Mouse (Mus musculus): ENCODE data around the gene Nceh1. TPM values are rescaled to one million over a fixed set of nuclear protein-coding genes. Genes with fewer than 3 reads are reported as not detected.

The Nceh1 gene
- polyA plus RNA-seq, 1 experiment from 2014 or later, result 11.4 TPM

DNA sequence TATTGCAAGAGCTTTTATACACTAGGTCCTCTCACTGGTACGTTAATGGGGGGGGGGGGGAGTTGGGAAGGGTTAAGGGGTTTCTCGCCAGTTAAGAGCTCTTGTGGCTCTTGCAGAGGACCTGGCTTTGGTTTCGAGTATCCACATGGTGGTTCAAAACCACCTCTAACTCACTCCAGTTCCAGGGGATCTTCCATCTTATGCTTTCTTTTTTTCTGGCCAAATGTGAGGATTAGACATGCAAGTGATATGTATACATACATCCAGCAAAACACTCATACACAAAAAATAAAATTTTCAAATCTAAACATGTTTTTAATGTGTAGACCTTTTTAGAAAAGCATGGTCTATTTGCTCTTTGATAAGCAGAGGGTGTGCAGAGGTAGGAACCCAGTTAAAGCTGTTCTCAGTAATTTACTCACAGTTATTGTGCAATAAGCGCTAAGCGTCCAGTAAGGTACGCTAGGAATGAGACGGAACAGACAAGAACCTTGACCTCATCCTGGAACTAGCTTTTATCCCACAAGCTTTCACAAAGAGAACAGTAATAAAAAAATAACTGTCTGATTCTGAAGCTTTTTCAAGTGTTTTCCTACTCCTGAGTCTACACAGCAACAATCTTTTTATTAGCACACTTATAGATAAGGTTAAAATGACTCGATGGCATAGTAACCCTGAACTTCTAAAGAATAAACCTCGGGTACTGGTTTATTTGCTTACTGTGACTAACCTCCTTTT, 26.7 kb upstream of the Nceh1 start:
- no peaks in the 10 kb centered on the region for H3K9me3 ChIP-seq (replicated peaks; ENCODE audit: control insufficient read depth, low read length)
- H3K4me3 ChIP-seq (ENCODE audit: low read depth, low read length), result no peak overlapping the region
- H3K27me3 ChIP-seq (ENCODE audit: control insufficient read depth, insufficient read depth, low read length), result no peaks in the 10 kb centered on the region
- no peak overlapping the region for H3K9ac ChIP-seq (ENCODE audit: low read depth, low read length)
- H3K27ac ChIP-seq (ENCODE audit: low read depth, low read length), result peak overlapping the region; percentile 85
- peaks cover 4% of the 10 kb centered on the region; the same call in 1 of the 2 replicates for H3K36me3 ChIP-seq (ENCODE audit: control insufficient read depth, insufficient read depth, low read length)
- no peak overlapping the region for H3K4me2 ChIP-seq
- peaks cover 20% of the 10 kb centered on the region for H3K4me1 ChIP-seq (ENCODE audit: control insufficient read depth, insufficient read depth, low read length)
- WGBS (ENCODE audit: insufficient replicate concordance), result 64% methylated on average over 9 of the region's 9 CpGs
- no peak for ATAC-seq (replicated peaks; ENCODE audit: insufficient number of reproducible peaks, low FRiP score, low TSS enrichment)

DNA sequence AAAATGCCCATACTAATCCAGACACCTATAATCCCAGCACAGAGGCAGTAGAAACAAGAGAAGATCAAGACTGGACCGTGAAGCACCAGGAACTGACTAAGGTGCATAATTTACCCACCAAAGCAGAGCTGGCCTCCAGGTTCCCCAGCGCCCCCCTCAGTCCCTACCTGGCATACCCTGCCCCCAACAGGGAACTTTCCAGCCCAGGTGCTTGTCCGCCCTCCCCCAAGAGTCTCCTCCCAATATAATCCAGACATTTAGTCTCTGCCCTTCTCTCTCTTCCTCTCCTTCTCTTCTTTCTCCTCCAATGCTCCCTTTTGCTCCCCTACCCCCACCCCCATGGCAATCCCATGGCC, 26.2 kb upstream of the Nceh1 start:
- no peaks in the 10 kb centered on the region for H3K9me3 ChIP-seq (replicated peaks; ENCODE audit: control insufficient read depth, low read length)
- no peaks in the 10 kb centered on the region; the same call in 1 of the 2 replicates for H3K36me3 ChIP-seq (ENCODE audit: control insufficient read depth, insufficient read depth, low read length)
- no peak overlapping the region for H3K9ac ChIP-seq (ENCODE audit: low read depth, low read length)
- 51% methylated on average over 3 of the region's 3 CpGs for WGBS (ENCODE audit: insufficient replicate concordance)
- no peak for ATAC-seq (replicated peaks; ENCODE audit: insufficient number of reproducible peaks, low FRiP score, low TSS enrichment)
- peaks cover 16% of the 10 kb centered on the region for H3K4me1 ChIP-seq (ENCODE audit: control insufficient read depth, insufficient read depth, low read length)
- H3K4me2 ChIP-seq, result no peak overlapping the region
- H3K27ac ChIP-seq (ENCODE audit: low read depth, low read length), result no peak overlapping the region
- no peaks in the 10 kb centered on the region for H3K27me3 ChIP-seq (ENCODE audit: control insufficient read depth, insufficient read depth, low read length)
- no peak overlapping the region for H3K4me3 ChIP-seq (ENCODE audit: low read depth, low read length)

DNA sequence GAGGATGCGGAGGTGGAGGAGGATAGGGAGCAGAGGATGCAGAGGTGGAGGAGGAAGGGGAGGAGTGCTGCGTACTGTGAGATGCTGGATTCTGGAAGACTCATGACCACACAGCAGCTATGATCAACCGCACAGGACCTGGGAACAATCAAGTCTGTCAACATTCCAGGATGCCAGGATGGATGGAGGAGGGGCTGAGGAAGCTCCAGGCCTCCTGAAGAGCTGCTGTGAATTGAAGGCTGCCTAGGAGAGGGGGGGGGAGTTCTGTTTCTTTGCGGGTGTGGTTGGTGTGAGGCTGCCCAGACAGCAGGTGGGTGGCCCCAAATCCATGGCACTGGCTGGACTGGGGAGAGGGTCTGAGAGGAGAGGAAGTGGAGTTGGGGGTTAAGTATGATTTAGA, 23.9 kb upstream of the Nceh1 start:
- Histone ChIP-seq H3K36me3 (ENCODE audit: control insufficient read depth, insufficient read depth, low read length) (no peaks in the 10 kb centered on the region), H3K27ac (ENCODE audit: low read depth, low read length) (no peak overlapping the region), H3K9me3 (replicated peaks; ENCODE audit: control insufficient read depth, low read length) (no peaks in the 10 kb centered on the region), H3K9ac (ENCODE audit: low read depth, low read length) (no peak overlapping the region), H3K27me3 (ENCODE audit: control insufficient read depth, insufficient read depth, low read length) (no peaks in the 10 kb centered on the region), H3K4me2 (no peak overlapping the region), H3K4me3 (ENCODE audit: low read depth, low read length) (no peak overlapping the region), H3K4me1 (ENCODE audit: control insufficient read depth, insufficient read depth, low read length) (peaks cover 6% of the 10 kb centered on the region)
- WGBS (ENCODE audit: insufficient replicate concordance), result 37% methylated on average over 4 of the region's 4 CpGs
- ATAC-seq (replicated peaks; ENCODE audit: insufficient number of reproducible peaks, low FRiP score, low TSS enrichment), result 0 out of 2 replicates have a peak, but pooled peaks have one; percentile 25

DNA sequence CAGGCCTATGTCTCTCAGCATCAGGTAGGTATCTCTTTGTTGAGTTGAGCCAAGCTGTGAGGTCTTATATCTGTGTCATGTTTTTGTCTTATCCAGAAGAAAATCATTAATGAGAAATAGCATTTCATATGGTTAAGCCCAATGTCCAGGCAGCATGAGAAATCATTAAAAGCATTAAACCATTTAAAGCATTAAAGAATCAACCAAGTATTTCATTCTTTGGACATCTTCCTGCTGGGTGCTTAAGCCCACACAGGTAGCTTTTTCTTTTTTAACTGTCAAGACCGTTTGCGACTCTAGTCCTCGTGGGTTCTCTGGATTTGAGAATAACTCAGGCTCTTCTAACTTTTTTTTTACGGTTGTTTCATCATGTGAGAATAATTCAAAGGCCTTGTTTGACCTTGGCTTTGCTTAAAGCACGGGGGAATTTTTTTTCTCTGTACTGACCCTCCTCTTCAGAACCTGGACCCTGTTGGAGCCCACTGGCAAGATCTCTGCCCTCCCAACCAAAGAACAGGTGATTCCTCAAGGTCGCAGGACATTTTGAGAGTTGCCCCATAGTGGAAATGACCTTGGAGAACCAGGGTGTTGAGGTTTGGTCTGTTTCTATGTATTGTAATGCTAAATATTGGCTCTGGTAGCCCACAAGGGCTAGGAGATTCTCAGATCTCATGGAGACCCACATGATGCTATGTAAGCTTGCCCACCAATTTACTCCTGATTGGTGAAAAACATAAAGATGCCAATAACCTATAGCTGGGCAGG, 20.9 kb upstream of the Nceh1 start:
- no peak overlapping the region for H3K9ac ChIP-seq (ENCODE audit: low read depth, low read length)
- no peak overlapping the region for H3K4me3 ChIP-seq (ENCODE audit: low read depth, low read length)
- no peak overlapping the region for H3K27ac ChIP-seq (ENCODE audit: low read depth, low read length)
- no peak overlapping the region for H3K4me2 ChIP-seq
- no peaks in the 10 kb centered on the region for H3K36me3 ChIP-seq (ENCODE audit: control insufficient read depth, insufficient read depth, low read length)
- H3K4me1 ChIP-seq (ENCODE audit: control insufficient read depth, insufficient read depth, low read length), result no peaks in the 10 kb centered on the region
- 88% methylated on average over 6 of the region's 6 CpGs for WGBS (ENCODE audit: insufficient replicate concordance)
- no peaks in the 10 kb centered on the region for H3K27me3 ChIP-seq (ENCODE audit: control insufficient read depth, insufficient read depth, low read length)
- H3K9me3 ChIP-seq (replicated peaks; ENCODE audit: control insufficient read depth, low read length), result no peaks in the 10 kb centered on the region
- ATAC-seq (replicated peaks; ENCODE audit: insufficient number of reproducible peaks, low FRiP score, low TSS enrichment), result no peak

DNA sequence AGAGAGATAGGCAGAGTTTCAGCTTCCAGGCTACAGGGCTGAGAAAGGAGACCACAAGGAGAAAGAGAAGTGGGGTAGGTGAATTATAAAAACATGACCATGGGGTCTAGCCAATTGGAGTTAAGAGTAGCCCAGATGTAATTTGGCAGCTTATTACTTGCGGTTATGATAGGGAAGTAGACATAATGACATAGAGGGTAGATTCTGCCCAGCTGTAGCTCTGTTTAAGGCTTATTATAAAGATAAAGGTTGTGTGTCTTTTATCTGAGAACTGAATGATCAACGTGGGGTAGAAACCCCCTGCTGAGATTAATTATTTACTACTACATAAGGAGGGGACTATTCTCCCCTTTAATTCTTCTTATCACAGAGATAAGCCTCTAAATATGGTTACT, 20.4 kb upstream of the Nceh1 start:
- no peak for ATAC-seq (replicated peaks; ENCODE audit: insufficient number of reproducible peaks, low FRiP score, low TSS enrichment)
- no peak overlapping the region for H3K4me2 ChIP-seq
- H3K36me3 ChIP-seq (ENCODE audit: control insufficient read depth, insufficient read depth, low read length), result no peaks in the 10 kb centered on the region
- no peaks in the 10 kb centered on the region for H3K27me3 ChIP-seq (ENCODE audit: control insufficient read depth, insufficient read depth, low read length)
- no peak overlapping the region for H3K27ac ChIP-seq (ENCODE audit: low read depth, low read length)
- no peaks in the 10 kb centered on the region for H3K9me3 ChIP-seq (replicated peaks; ENCODE audit: control insufficient read depth, low read length)
- H3K4me3 ChIP-seq (ENCODE audit: low read depth, low read length), result no peak overlapping the region
- 59% methylated on average over 2 of the region's 2 CpGs for WGBS (ENCODE audit: insufficient replicate concordance)
- no peaks in the 10 kb centered on the region for H3K4me1 ChIP-seq (ENCODE audit: control insufficient read depth, insufficient read depth, low read length)
- no peak overlapping the region for H3K9ac ChIP-seq (ENCODE audit: low read depth, low read length)

DNA sequence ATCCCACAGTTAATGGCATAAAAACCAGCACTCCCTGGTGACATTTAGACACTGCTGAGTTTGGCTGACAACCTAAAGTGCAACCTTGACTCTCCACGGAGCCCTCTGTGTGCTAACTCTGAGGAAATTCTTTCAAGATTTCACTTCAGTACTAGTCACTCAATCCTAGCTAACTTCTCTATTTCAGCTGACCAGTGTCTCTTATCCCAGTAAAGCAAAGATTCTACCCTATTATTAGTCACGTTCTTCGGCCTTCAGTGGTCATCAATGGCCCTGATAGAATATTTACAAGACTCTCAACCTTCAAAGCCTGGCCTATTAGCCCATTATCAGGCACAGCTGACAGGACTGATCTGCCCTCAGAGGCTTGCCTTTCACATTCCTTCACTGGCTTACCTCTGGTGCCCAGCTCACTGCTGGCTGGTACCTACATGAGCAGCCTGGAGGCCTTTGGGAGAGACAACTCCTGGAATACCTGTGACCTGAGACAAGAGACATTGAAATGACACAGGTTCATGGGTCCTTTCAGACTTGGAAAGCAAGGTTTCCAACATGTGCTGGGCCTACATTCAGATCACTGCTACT, 17.2 kb upstream of the Nceh1 start:
- H3K9me3 ChIP-seq (replicated peaks; ENCODE audit: control insufficient read depth, low read length), result no peaks in the 10 kb centered on the region
- no peak overlapping the region for H3K4me3 ChIP-seq (ENCODE audit: low read depth, low read length)
- H3K4me1 ChIP-seq (ENCODE audit: control insufficient read depth, insufficient read depth, low read length), result no peaks in the 10 kb centered on the region
- no peaks in the 10 kb centered on the region for H3K27me3 ChIP-seq (ENCODE audit: control insufficient read depth, insufficient read depth, low read length)
- no peak overlapping the region for H3K9ac ChIP-seq (ENCODE audit: low read depth, low read length)
- no peak overlapping the region for H3K4me2 ChIP-seq
- H3K27ac ChIP-seq (ENCODE audit: low read depth, low read length), result no peak overlapping the region
- no peak for ATAC-seq (replicated peaks; ENCODE audit: insufficient number of reproducible peaks, low FRiP score, low TSS enrichment)
- 62% methylated on average over 3 of the region's 3 CpGs for WGBS (ENCODE audit: insufficient replicate concordance)
- H3K36me3 ChIP-seq (ENCODE audit: control insufficient read depth, insufficient read depth, low read length), result no peaks in the 10 kb centered on the region

DNA sequence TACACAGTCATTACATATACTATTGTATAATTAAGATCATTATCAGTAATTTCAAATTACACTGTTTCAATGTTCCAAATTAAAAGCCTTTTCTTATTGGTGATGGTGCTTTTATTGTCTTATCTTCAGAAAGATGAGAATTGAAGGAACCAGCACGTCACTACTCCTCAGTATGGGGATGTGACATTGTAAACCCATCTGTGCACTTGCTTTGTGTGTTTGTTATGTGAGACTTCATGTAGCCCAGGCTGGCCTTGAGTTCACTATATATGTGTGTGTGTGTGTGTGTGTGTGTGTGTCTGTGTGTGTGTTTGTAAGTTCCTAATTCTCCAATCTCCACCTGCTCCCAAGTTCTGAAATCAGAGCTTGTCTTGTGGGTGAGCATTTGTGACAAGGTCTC, 12.5 kb upstream of the Nceh1 start:
- no peaks in the 10 kb centered on the region for H3K27me3 ChIP-seq (ENCODE audit: control insufficient read depth, insufficient read depth, low read length)
- H3K9me3 ChIP-seq (replicated peaks; ENCODE audit: control insufficient read depth, low read length), result no peaks in the 10 kb centered on the region
- no peak overlapping the region for H3K4me2 ChIP-seq
- no peaks in the 10 kb centered on the region for H3K36me3 ChIP-seq (ENCODE audit: control insufficient read depth, insufficient read depth, low read length)
- H3K9ac ChIP-seq (ENCODE audit: low read depth, low read length), result no peak overlapping the region
- 77% methylated on average over 1 of the region's 1 CpGs for WGBS (ENCODE audit: insufficient replicate concordance)
- H3K27ac ChIP-seq (ENCODE audit: low read depth, low read length), result no peak overlapping the region
- no peak for ATAC-seq (replicated peaks; ENCODE audit: insufficient number of reproducible peaks, low FRiP score, low TSS enrichment)
- H3K4me1 ChIP-seq (ENCODE audit: control insufficient read depth, insufficient read depth, low read length), result no peaks in the 10 kb centered on the region
- no peak overlapping the region for H3K4me3 ChIP-seq (ENCODE audit: low read depth, low read length)

DNA sequence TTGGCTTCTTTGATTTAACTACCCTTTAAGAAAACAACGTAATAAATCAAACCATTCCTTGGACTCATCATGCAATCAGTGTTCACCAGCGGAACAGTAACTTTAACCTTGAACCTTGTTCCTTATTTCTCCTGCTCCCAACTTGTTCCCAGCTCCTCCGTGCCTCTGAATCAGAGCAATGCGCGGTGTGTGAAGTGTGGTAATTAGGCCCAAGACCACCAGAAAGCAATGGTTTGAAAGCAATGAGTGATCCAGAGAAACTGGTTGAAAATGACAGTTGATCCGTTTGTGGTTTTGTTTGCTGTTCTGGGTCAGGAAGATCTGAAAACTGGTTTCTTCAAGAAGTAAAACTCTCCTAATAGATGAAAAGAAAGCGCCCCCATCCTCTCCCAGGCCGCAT, 3.1 kb upstream of the Nceh1 start:
- no peak overlapping the region for H3K9ac ChIP-seq (ENCODE audit: low read depth, low read length)
- no peak overlapping the region for H3K4me2 ChIP-seq
- H3K36me3 ChIP-seq (ENCODE audit: control insufficient read depth, insufficient read depth, low read length), result no peaks in the 10 kb centered on the region
- 0 out of 2 replicates have a peak, but pooled peaks cover 2% of the 10 kb centered on the region for H3K4me1 ChIP-seq (ENCODE audit: control insufficient read depth, insufficient read depth, low read length)
- no peaks in the 10 kb centered on the region for H3K9me3 ChIP-seq (replicated peaks; ENCODE audit: control insufficient read depth, low read length)
- no peak for ATAC-seq (replicated peaks; ENCODE audit: insufficient number of reproducible peaks, low FRiP score, low TSS enrichment)
- H3K4me3 ChIP-seq (ENCODE audit: low read depth, low read length), result no peak overlapping the region
- no peaks in the 10 kb centered on the region for H3K27me3 ChIP-seq (ENCODE audit: control insufficient read depth, insufficient read depth, low read length)
- WGBS (ENCODE audit: insufficient replicate concordance), result 76% methylated on average over 8 of the region's 8 CpGs
- H3K27ac ChIP-seq (ENCODE audit: low read depth, low read length), result no peak overlapping the region
